Mouse (Mus musculus) midbrain, embryonic 14.5 days (tissue): ENCODE measurements around the gene Dph1. TPM values are rescaled to one million over a fixed set of nuclear protein-coding genes. Genes with fewer than 3 reads are reported as not detected.
A peak's percentile ranks its signal among the peaks of the same experiment; 100 is the strongest.

Experiments used
- ATAC-seq: fragments of 200-750 bp; cut with Nextera tagmentation; 2 replicates; pipeline ENCODE4 v1.8.0; 2017; ENCODE audit warnings: moderate number of reproducible peaks, moderate library complexity; ENCODE audit not compliant: low FRiP score, low TSS enrichment
- DNase-seq: peaks from one replicate; pipeline ENCODE4 v3.0.0-alpha.2; 2015
- H3K27ac ChIP-seq: fragments of 300-500 bp; sonication (generic); replicated peaks from 2 replicates; pipeline ENCODE4 v1.5.1; 2014; ENCODE audit warnings: mild to moderate bottlenecking, low read depth, low read length, moderate library complexity
- H3K27me3 ChIP-seq: fragments of 300-500 bp; sonication (generic); 2 replicates; pipeline ENCODE4 v1.6.1; 2014; ENCODE audit warnings: low read length, control low read depth, mixed read lengths; ENCODE audit not compliant: control insufficient read depth, insufficient read depth
- H3K36me3 ChIP-seq: fragments of 300-500 bp; sonication (generic); 2 replicates; pipeline ENCODE4 v1.6.1; 2014; ENCODE audit warnings: low read length, control low read depth; ENCODE audit not compliant: control insufficient read depth, insufficient read depth
- H3K4me1 ChIP-seq: fragments of 300-500 bp; sonication (generic); 2 replicates; pipeline ENCODE4 v1.6.1; 2014; ENCODE audit warnings: mild to moderate bottlenecking, antibody characterized with exemption, low read length, control low read depth; ENCODE audit not compliant: control insufficient read depth, insufficient read depth
- H3K4me2 ChIP-seq: fragments of 300-500 bp; sonication (generic); 2 replicates; pipeline ENCODE4 v1.6.1; 2014; ENCODE audit warnings: mild to moderate bottlenecking, low read length, moderate library complexity
- H3K4me3 ChIP-seq: fragments of 300-500 bp; sonication (generic); replicated peaks from 2 replicates; pipeline ENCODE4 v1.5.1; 2014; ENCODE audit warnings: low read depth, low read length
- H3K9ac ChIP-seq: fragments of 300-500 bp; sonication (generic); replicated peaks from 2 replicates; pipeline ENCODE4 v1.6.1; 2014; ENCODE audit warnings: mild to moderate bottlenecking, low read length, moderate library complexity
- H3K9me3 ChIP-seq: fragments of 300-500 bp; sonication (generic); 2 replicates; pipeline ENCODE4 v1.6.1; 2016; ENCODE audit warnings: low read length, control low read depth, mixed read lengths; ENCODE audit not compliant: control insufficient read depth
- WGBS: fragments of 180-500 bp; shearing (Covaris S2); extraction: QIAGEN DNeasy Blood & Tissue Kit; methylation state at CpG from one replicate; pipeline ENCODE4 v1.1.7; 2014; 5-methylcytosine and 5-hydroxymethylcytosine counted together
- polyA plus RNA-seq: library from polyadenylated mRNA; unstranded; fragments of >200 nt; fragmentation: Nextera tagmentation; extraction: Ambion mirVana; gene quantifications from 2 replicates; pipeline ENCODE4 v1.2.1, GENCODE M21; 2014

The Dph1 gene
- polyA plus RNA-seq, 1 experiment from 2014 or later, result 14.8 TPM

GRCm38 (mm10) chr11:75198792-75199191 lies 7.8 kb upstream of the Dph1 start:
- Histone ChIP-seq H3K4me1 (peaks cover 60% of the 10 kb centered on the region), H3K27me3 (peaks cover 19% of the 10 kb centered on the region; the same call in 1 of the 2 replicates)
- no peak for DNase-seq

GRCm38 (mm10) chr11:75197956-75198355 lies 6.9 kb upstream of the Dph1 start:
- Histone ChIP-seq H3K9ac (no peak overlapping the region), H3K4me2 (no peak overlapping the region), H3K4me1 (peaks cover 58% of the 10 kb centered on the region), H3K9me3 (no peaks in the 10 kb centered on the region), H3K27ac (no peak overlapping the region), H3K4me3 (no peak overlapping the region), H3K36me3 (no peaks in the 10 kb centered on the region), H3K27me3 (peaks cover 19% of the 10 kb centered on the region; the same call in 1 of the 2 replicates)
- 21% methylated on average over 7 of the region's 7 CpGs for WGBS
- DNase-seq, result no peak
- no peak for ATAC-seq

More at GRCm38 (mm10) chr11:75198792-75199191, 7.8 kb upstream of the Dph1 start:
- no peaks in the 10 kb centered on the region for H3K9me3 ChIP-seq
- no peaks in the 10 kb centered on the region for H3K36me3 ChIP-seq
- no peak overlapping the region for H3K9ac ChIP-seq
- 57% methylated on average over 4 of the region's 4 CpGs for WGBS
- H3K4me3 ChIP-seq, result no peak overlapping the region
- no peak for ATAC-seq
- no peak overlapping the region for H3K27ac ChIP-seq
- H3K4me2 ChIP-seq, result no peak overlapping the region

- DNase-seq (no peak), ATAC-seq (no peak)
- peaks cover 19% of the 10 kb centered on the region; the same call in 1 of the 2 replicates for H3K27me3 ChIP-seq
- H3K4me1 ChIP-seq, result peaks cover 53% of the 10 kb centered on the region
- H3K36me3 ChIP-seq, result no peaks in the 10 kb centered on the region
- H3K4me2 ChIP-seq, result peak overlapping the region; percentile 80
- H3K27ac ChIP-seq, result peak overlapping the region; percentile 56
- H3K4me3 ChIP-seq, result peak overlapping the region; percentile 59
- H3K9ac ChIP-seq, result peak overlapping the region; percentile 27; the same call in 1 of the 2 replicates
- 48% methylated on average over 6 of the region's 6 CpGs for WGBS
- no peaks in the 10 kb centered on the region for H3K9me3 ChIP-seq
Measured at GRCm38 (mm10) chr11:75196131-75196530, 5.1 kb upstream of the Dph1 start.

- under 1% methylated on average over 39 of the region's 39 CpGs for WGBS
- no peaks in the 10 kb centered on the region for H3K36me3 ChIP-seq
- peak; percentile 35; the same call in 1 of the 2 replicates for ATAC-seq
- peak overlapping the region; percentile 77 for H3K27ac ChIP-seq
- peaks cover 56% of the 10 kb centered on the region for H3K4me1 ChIP-seq
- peak; percentile 92 for DNase-seq
- peak overlapping the region; percentile 59 for H3K4me3 ChIP-seq
- peaks cover 19% of the 10 kb centered on the region; the same call in 1 of the 2 replicates for H3K27me3 ChIP-seq
- peak overlapping the region; percentile 68 for H3K9ac ChIP-seq
- H3K4me2 ChIP-seq, result peak overlapping the region; percentile 80
- H3K9me3 ChIP-seq, result no peaks in the 10 kb centered on the region
Measured at GRCm38 (mm10) chr11:75194850-75195461, 3.9 kb upstream of the Dph1 start.

GRCm38 (mm10) chr11:75194121-75194849 lies 3.2 kb upstream of the Dph1 start:
- Histone ChIP-seq H3K4me2 (peak overlapping the region; percentile 80), H3K36me3 (no peaks in the 10 kb centered on the region), H3K9me3 (no peaks in the 10 kb centered on the region), H3K27ac (peak overlapping the region; percentile 77), H3K4me3 (peak overlapping the region; percentile 59), H3K4me1 (peaks cover 62% of the 10 kb centered on the region), H3K9ac (peak overlapping the region; percentile 68), H3K27me3 (peaks cover 19% of the 10 kb centered on the region; the same call in 1 of the 2 replicates)
- DNase-seq, result peak; percentile 56
- no peak for ATAC-seq
- WGBS, result under 1% methylated on average over 52 of the region's 52 CpGs

- no peaks in the 10 kb centered on the region for H3K36me3 ChIP-seq
- H3K4me3 ChIP-seq, result peak within 1 kb of the TSS; percentile 59
- H3K4me1 ChIP-seq, result peaks cover 60% of the 10 kb centered on the region
- DNase-seq (peak; percentile 84), ATAC-seq (peak; percentile 32)
- peaks cover 19% of the 10 kb centered on the region; the same call in 1 of the 2 replicates for H3K27me3 ChIP-seq
- no peaks in the 10 kb centered on the region for H3K9me3 ChIP-seq
- WGBS, result under 1% methylated on average over 82 of the region's 84 CpGs
- H3K4me2 ChIP-seq, result peak within 1 kb of the TSS; percentile 80
- peak within 1 kb of the TSS; percentile 68 for H3K9ac ChIP-seq
- peak within 1 kb of the TSS; percentile 77 for H3K27ac ChIP-seq
Measured at GRCm38 (mm10) chr11:75193256-75194071, 2.4 kb upstream of the Dph1 start, which contains the start of gene Rtn4rl1. Gene Rtn4rl1, plus strand, starts transcription at chr11:75193783.

- Histone ChIP-seq H3K9ac (peak overlapping the region; percentile 68), H3K4me1 (peaks cover 60% of the 10 kb centered on the region), H3K9me3 (no peaks in the 10 kb centered on the region), H3K27me3 (peaks cover 19% of the 10 kb centered on the region; the same call in 1 of the 2 replicates), H3K36me3 (no peaks in the 10 kb centered on the region), H3K27ac (peak overlapping the region; percentile 77), H3K4me3 (peak overlapping the region; percentile 59), H3K4me2 (peak overlapping the region; percentile 80)
- ATAC-seq (peak; percentile 57), DNase-seq (peak; percentile 87)
- WGBS, result 21% methylated on average over 13 of the region's 13 CpGs
Measured at GRCm38 (mm10) chr11:75192336-75193214, 1.5 kb upstream of the Dph1 start.
